Mouse (Mus musculus): ENCODE results near the gene Rpgrip1l.

Rpgrip1l gene

DNA sequence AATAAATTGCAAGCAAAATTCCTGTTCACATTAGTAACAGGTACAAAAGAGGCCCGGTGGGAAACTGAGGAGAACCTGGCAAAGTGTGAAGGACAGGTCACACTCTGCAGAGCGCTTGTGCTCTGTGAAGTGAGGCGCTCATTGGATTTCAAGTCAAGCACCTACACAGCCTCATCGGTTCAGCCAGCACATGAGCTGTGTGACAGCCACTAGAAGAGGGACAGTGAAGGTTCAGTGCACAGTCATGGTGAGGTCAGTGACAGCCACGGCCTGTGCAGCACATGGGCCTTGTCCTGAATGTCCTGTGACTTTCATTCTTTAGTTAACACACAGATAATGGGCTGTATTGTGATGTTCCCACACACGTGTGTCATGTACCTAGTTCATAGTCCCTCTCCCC is 107.2 kb downstream of the Rpgrip1l start:
- DNase-seq (ENCODE audit: low spot score) = no peak

DNA sequence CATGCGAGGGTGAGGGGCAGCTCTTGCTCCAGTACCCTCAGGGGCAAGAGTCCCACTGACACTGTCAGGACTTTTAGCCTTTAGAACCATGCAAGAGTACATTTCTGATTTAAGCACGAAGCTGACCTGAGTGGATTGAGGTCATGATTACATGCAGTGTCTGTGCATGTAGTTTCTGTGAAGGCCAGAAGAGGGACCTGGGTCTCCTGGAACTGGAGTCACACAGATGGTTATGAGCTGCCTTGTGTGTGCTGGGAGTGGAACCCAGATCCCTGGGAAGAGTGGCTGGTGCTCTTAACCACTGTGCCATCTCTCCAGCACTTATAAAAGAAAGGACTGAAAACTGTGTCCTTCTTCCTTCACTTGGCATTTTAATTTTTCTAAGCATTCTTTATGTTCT is 111.9 kb downstream of the Rpgrip1l start:
- DNase-seq (ENCODE audit: low spot score) = no peak

- DNase-seq (ENCODE audit: low spot score) = no peak
These were observed 113.2 kb downstream of the Rpgrip1l start, which contains the start of gene Aktip for GRCm38 (mm10) chr8:91199876-91200275. Gene Aktip, minus strand, starts transcription at chr8:91199976.

- DNase-seq (ENCODE audit: low spot score) = no peak
These were observed 115.0 kb downstream of the Rpgrip1l start for GRCm38 (mm10) chr8:91198036-91198435.

GRCm38 (mm10) chr8:91197233-91197632 is 115.8 kb downstream of the Rpgrip1l start:
- DNase-seq (ENCODE audit: low spot score) = no peak

DNA sequence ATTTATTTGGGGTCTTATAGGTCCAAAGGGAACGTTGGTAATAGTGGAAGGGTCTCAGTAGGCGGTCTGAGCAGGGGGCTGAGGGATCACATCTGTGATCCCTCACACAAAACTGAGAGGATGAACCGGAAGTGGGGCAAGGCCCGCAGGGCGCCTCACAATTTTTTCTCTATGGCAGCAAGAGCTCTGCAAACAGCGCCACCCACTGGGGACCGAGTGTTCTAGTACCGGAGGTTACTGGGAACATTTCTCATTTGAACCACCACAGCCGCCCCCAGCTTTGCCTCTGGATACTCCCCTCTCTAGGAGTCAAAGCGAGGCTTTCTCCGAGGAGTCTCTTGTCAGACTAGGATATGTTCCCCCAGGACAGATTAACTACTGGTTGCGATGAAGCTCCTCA is 116.4 kb downstream of the Rpgrip1l start:
- no peak for DNase-seq (ENCODE audit: low spot score)

DNA sequence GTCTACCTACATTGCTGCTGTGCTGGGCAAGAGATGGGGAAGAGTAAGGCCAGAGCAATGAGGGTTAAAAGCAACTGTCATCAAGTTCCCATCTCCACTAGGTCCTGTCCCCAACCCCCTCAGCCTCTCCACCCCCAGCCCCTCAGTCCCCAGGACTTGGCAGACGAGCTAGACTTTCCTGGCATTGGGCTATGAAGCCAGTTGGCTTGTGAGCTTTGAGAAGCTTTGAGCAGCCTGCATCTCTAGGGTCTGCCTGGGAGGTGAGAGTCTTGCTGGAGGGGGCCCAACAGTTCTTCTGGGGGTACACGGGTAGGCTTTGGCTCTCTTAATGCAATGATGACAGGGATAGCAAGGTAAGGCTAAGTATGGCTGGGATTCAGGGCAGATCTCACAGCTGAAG is 119.0 kb downstream of the Rpgrip1l start:
- no peak for DNase-seq (ENCODE audit: low spot score)

GRCm38 (mm10) chr8:91192941-91193340 is 120.1 kb downstream of the Rpgrip1l start:
- DNase-seq (ENCODE audit: low spot score) = no peak

- DNase-seq (ENCODE audit: low spot score) = no peak
These were observed 122.2 kb downstream of the Rpgrip1l start for GRCm38 (mm10) chr8:91190816-91191340.

GRCm38 (mm10) chr8:91188152-91188551 is 124.9 kb downstream of the Rpgrip1l start:
- DNase-seq (ENCODE audit: low spot score) = no peak

GRCm38 (mm10) chr8:91186372-91186771 is 126.7 kb downstream of the Rpgrip1l start:
- no peak for DNase-seq (ENCODE audit: low spot score)

DNA sequence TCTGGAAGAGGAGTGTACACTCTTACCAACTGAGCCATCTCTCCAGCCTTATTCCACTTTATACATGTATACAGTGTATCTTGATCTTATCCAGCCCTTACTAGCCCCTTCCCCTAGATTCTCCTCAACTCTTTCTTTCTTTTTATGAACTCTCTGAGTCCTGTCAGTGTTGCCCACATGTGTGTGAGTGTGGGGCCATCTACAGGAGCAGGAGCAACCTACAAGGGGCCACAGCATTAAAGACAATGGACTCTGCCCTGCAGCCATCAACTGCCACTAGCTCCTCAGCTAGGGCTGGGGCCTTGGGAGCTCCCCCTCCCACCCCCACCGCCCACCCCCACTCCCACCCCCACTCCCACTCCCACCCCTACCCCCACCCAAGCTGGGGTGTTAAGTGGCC is 135.4 kb downstream of the Rpgrip1l start:
- DNase-seq (ENCODE audit: low spot score) = no peak

GRCm38 (mm10) chr8:91176176-91176575 is 136.9 kb downstream of the Rpgrip1l start:
- DNase-seq (ENCODE audit: low spot score) = no peak

DNA sequence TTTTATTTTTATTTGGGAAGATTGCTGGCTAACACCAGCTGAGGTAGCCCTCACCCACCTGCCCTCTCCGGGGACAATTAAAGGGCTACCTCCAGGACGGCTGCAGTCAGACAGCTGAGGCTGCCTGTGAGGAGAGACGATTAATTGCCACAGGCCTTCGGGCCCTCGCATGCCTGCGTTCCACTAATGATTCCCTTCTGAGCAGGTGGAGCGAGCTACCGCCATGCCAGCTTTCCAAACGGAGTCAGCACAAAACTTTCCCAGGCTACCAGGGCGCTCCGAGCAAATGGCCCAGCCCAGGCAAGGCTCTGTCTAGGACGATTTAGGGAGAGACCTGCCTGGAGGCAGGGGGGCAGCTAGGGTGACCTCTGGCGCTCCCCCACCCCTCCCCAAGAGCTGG is 141.5 kb downstream of the Rpgrip1l start:
- DNase-seq (ENCODE audit: low spot score) = no peak

DNA sequence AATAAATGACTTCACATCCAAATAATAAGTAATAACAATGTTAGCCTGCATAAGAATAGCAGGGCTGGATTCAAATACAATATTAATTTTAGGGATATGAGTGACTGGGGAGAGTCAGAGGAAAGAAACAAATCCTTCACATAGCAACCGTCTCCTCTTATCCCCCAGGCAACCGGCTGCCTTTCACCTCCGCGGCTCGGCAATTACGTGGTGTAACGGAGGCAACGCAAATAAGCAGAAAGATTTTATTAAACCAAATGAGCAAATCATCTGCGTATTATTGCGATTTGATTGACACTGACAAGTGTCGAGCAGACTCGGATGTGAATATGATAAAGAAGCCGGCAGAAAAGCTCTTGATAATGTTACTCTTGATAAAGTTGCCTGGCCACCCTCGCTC is 142.1 kb downstream of the Rpgrip1l start:
- DNase-seq (ENCODE audit: low spot score) = no peak

DNA sequence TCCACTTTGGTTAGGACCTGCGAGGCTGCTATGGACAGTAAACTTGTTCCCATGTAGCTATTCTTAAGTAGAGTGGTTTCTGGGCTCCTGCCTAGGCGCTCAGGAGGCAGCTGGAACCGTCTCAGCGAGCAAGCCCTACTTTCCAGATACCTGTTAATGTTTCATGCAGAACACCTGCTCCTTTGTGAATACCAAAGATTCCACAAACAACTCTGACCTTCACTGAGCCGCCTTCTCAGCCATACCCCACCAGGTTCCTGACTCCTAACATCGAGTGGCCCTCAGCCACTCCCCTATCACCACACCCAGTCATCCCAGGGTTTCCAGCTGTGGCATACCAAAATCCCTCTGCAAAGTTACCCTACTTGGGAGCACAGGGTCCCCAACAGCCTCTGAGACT is 142.9 kb downstream of the Rpgrip1l start:
- no peak for DNase-seq (ENCODE audit: low spot score)

Measured in layer of hippocampus, adult 9-10 months (tissue).